Mouse (Mus musculus): ENCODE data around the gene Fem1b.

Fem1b gene

GRCm38 (mm10) chr9:62781965-62782364 lies 29.8 kb downstream of the Fem1b start:
- DNase-seq (ENCODE audit: low read depth): no peak

DNA sequence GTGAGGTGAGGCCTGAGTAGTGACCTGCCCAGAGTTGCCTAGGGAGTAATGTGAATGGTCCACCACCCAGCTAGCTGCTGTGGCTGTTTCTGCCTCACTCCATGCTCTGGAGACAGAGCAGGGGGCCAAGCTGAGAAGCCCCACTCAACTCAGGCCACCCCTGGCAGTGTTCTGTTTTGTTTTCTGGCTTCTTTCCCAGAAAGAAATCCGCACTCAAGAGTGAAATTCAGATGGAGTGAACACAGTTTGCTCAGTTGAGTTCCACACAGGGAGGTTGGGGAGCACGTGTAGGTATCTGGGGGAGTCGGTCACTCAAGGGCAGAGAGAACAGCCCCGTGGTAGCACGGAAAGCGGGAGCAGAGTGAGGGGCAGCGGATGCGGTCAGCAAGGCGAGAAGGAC lies 33.0 kb downstream of the Fem1b start:
- DNase-seq (ENCODE audit: low read depth): no peak

DNA sequence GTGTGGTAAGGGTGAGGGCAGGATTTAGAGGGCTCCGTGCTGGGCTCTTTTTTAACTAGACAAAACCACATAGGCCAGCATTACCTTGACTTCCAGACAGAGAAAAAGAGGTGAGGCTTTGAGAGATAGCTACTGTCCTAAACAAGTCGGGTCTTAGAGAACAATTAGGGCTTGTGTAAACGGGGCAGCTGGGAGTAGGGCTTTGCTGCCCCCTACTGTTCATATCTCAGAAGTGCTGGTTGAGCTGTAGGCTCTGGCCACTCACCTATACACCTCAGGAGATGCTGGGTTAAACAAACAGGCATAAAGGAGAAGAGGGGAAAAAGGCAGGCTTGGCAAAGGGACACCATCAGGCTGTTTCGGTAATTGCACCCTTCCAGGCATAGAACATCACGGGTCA lies 34.3 kb downstream of the Fem1b start:
- peak; percentile 76 for DNase-seq (ENCODE audit: low read depth)

GRCm38 (mm10) chr9:62775464-62775863 lies 36.3 kb downstream of the Fem1b start:
- DNase-seq (ENCODE audit: low read depth): no peak

- DNase-seq (ENCODE audit: low read depth): no peak
These were observed 39.0 kb downstream of the Fem1b start for GRCm38 (mm10) chr9:62772746-62773145.

- DNase-seq (ENCODE audit: low read depth): no peak
These were observed 43.4 kb downstream of the Fem1b start for GRCm38 (mm10) chr9:62768361-62768760.

DNA sequence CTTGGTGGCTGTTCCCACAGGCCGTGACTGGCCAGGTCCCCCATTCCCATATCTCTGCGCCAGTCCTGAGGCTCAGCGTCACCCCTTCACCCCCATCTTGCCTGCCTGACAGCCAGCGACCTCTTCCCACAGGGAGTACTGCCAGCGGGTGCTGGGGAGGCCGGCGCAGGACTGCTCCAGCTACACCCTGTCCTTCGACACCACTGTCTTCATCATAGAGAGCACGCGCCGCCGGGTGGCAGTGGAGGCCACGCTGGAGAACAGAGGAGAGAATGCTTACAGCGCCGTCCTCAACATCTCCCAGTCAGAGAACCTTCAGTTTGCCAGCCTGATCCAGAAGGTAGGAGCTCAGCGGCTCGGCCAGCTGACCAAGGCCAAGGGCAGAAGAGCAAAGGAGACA lies 44.3 kb downstream of the Fem1b start:
- DNase-seq (ENCODE audit: low read depth): no peak

DNA sequence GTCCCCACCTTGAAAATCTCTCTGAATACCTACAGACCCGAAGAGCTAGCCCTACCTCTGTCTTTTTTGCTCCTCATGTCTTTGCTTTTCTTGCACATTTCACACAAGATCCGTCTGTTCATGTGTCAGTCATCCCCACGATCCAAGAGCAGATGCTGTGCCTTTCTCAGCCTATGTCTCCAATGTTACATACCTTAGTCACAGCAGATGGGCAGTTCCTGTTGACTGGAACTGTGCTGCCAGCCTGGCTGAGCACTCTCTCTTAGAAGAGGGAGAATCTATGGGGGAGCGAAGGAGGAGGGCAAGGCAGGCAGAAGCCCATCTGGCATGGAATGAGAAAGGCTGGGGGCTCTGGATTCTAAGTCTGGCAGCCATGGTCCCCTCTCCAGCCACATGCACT lies 46.4 kb downstream of the Fem1b start:
- no peak for DNase-seq (ENCODE audit: low read depth)

GRCm38 (mm10) chr9:62763478-62763877 lies 48.3 kb downstream of the Fem1b start:
- peak; percentile 50 for DNase-seq (ENCODE audit: low read depth)

DNA sequence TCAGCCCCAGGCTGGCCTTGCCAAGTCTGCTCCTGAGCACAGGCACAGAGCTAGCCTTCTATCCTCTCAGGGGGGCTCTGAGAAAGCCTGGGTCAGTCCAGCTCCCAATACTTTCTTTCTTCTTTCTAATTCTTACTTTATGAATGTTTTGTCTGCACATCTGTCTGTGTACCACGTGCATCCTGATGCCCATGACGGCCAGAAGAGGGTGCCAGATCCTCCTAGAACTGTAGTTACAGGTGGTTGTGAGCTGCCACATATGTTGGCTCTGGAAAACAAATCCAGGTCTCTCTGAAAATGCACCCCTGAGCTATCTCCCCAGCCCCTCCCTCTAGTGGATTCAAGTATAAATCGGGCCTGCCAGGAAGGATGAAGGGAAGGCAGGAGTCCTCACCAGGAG lies 52.1 kb downstream of the Fem1b start:
- peak; percentile 40 for DNase-seq (ENCODE audit: low read depth)

DNA sequence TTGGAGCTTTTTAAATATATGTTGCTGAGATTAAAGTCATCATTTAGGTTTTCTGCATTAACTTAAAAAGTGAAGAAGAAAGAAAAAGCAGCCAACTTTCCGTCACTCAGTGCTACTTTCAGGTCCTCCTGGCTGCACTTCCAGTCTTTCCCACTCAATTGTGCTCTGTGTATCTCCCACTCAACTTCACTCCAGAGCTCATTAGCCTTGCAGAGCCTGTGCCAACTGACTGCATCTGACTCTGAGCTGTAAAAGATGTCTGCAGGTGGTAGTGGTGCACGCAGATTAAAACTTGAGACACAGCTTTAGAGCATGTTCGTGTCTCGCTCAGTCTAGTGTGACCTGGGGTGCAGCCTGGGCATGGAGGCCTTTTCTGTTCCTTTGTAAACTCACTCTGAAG lies 53.4 kb downstream of the Fem1b start:
- no peak for DNase-seq (ENCODE audit: low read depth)

- DNase-seq (ENCODE audit: low read depth): no peak
These were observed 61.4 kb downstream of the Fem1b start for GRCm38 (mm10) chr9:62750381-62750780.

- DNase-seq (ENCODE audit: low read depth): no peak
These were observed 62.1 kb downstream of the Fem1b start for GRCm38 (mm10) chr9:62749666-62750065.

GRCm38 (mm10) chr9:62746646-62747045 lies 65.1 kb downstream of the Fem1b start:
- no peak for DNase-seq (ENCODE audit: low read depth)

DNA sequence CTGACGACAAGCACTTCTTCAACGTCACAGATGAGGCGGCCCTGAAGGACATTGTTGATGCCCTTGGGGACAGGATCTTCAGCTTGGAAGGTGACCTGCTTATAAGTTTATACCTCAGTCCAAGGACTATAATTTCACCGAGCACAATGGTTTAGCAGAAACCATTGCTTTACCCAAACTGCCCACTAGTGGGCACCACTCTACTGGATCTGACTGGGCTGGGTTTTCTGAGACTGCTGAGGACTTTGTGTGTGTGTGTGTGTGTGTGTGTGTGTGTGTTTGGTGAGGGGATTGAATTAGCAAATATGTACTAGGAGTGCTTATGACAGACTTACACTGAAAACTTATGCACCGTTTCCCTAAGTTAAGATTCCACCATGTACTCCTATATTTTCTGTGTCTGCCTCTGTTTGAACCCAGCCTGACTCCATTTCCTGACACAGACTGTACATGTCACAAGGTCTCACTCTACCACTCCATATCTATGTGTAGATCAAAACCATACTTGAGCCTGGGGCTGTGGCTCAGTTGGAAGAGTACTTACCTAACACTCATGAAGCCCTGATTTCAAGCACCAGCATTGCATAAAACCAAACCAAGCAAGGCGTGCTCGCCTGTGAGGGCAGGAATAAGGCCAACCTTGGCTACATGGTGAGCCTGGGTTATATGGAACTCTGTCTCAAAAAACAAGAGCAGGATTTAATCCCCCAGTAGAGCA lies 67.0 kb downstream of the Fem1b start:
- peak; percentile 71 for DNase-seq (ENCODE audit: low read depth)
